In the genomic region with DNA sequence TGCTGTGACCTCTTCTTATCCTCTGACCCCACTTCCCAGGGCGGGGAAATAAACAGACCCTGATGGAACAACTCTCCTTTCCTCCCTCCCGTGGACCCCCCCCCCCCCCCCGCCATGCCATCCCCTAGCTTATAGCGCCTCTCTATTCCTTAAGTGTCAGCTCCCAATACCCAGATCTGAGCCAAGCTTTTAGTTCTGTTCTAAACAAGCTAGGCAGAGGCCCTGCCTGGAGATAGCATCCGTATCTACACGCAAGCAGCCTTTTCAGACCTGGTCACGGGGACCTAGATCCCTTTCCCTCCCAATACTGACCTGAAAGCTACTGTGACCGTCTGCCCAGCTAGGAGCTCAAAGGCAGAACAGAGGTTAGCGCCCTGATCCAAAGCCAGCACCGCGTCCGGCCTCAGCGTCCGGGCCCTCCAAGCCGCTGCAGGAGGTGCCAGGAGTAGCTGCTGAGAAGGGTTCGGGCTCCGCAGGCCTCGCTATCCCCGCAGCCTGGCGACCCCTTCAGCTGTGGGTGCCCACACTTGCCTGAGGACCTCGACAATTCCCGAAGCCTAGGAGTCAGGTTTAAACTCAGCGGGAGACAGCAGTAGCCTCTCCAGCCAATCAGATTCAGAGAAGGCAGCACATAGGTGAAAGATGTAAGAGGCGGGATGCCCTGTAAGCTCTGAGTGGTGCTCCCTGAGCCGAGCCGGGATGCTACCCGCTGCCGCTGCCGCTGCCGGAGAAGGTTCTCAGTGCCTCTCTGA, we compare ENCODE assay signal across 9 mouse cellular contexts. TPM values are rescaled to one million over a fixed set of nuclear protein-coding genes. Genes with fewer than 3 reads are reported as not detected.
A peak's percentile ranks its signal among the peaks of the same experiment; 100 is the strongest.
DNase-seq lines count a peak whose midpoint lies in the region; ATAC-seq and TF ChIP-seq lines count a peak whose summit lies in the region.
"Had no signal": no experiment of that assay in that cellular context is flagged by ENCODE, and none has a peak within 500 bp of the region (broad histone marks: within the 10 kb centered on the region; RNA-seq: fewer than 3 reads in every experiment).

A gene (minus strand): TSS at position 623 of the 752 bp plus-strand sequence.

- no peak for TF ChIP-seq CTCF in ES-Bruce4 (IDR thresholded peaks at IDR 0.05; ENCODE audit: low read depth, low read length)

- TF ChIP-seq POLR2A in ES-Bruce4 (IDR thresholded peaks at IDR 0.05; ENCODE audit: insufficient read depth, low read length) = no peak

- no peak for TF ChIP-seq EP300 in ES-Bruce4 (IDR thresholded peaks at IDR 0.05; ENCODE audit: insufficient read depth, low read depth, low read length)

- H3K9ac ChIP-seq in ES-Bruce4 (ENCODE audit: low read depth, poor library complexity, severe bottlenecking) = peak within 1 kb of the TSS; percentile 13
- H3K9ac ChIP-seq in embryonic facial prominence, embryonic 15.5 days = no peak within 1 kb of the TSS
- no peak within 1 kb of the TSS for H3K9ac ChIP-seq in liver, embryonic 12.5 days

- H3K27ac ChIP-seq in ES-Bruce4 (ENCODE audit: insufficient read depth, low read length) = no peak within 1 kb of the TSS
- H3K27ac ChIP-seq in embryonic facial prominence, embryonic 15.5 days (replicated peaks) = no peak within 1 kb of the TSS
- H3K27ac ChIP-seq in liver, embryonic 12.5 days = no peak within 1 kb of the TSS

- H3K4me1 ChIP-seq in ES-Bruce4 (ENCODE audit: control insufficient read depth, insufficient read depth, low read length) = no peaks in the 10 kb centered on the region
- H3K4me1 ChIP-seq in embryonic facial prominence, embryonic 15.5 days = peaks cover 6% of the 10 kb centered on the region; the same call in 1 of the 2 replicates
- H3K4me1 ChIP-seq in liver, embryonic 12.5 days = no peaks in the 10 kb centered on the region

- H3K36me3 ChIP-seq in ES-Bruce4 (ENCODE audit: control insufficient read depth, insufficient read depth, low read length, poor library complexity, severe bottlenecking) = no peaks in the 10 kb centered on the region
- H3K36me3 ChIP-seq in embryonic facial prominence, embryonic 15.5 days = no peaks in the 10 kb centered on the region
- H3K36me3 ChIP-seq in liver, embryonic 12.5 days = no peaks in the 10 kb centered on the region

- no peaks in the 10 kb centered on the region for H3K9me3 ChIP-seq in ES-Bruce4 (replicated peaks; ENCODE audit: control insufficient read depth, insufficient read depth, low read length, poor library complexity, severe bottlenecking)
- no peaks in the 10 kb centered on the region for H3K9me3 ChIP-seq in embryonic facial prominence, embryonic 15.5 days (replicated peaks)
- no peaks in the 10 kb centered on the region for H3K9me3 ChIP-seq in liver, embryonic 12.5 days (replicated peaks)

- peak; percentile 2 for DNase-seq in gastrocnemius, postnatal 10 days
- DNase-seq in gastrocnemius, postnatal 14 days = no peak
- DNase-seq in telencephalon, adult 2 months (ENCODE audit: low read depth, low spot score) = peak; percentile 5
- DNase-seq in MN1 (ENCODE audit: low spot score) = no peak
- no peak for DNase-seq in c-Kit-positive CD71-positive TER-119-positive erythroid progenitor cells, embryonic 14.5 days (ENCODE audit: low spot score)

- ATAC-seq in embryonic facial prominence, embryonic 15.5 days (ENCODE audit: insufficient number of reproducible peaks, low FRiP score, low TSS enrichment, low read depth) = no peak
- ATAC-seq in liver, embryonic 12.5 days = no peak

- intact Hi-C loops in gastrocnemius, postnatal 14 days (cut with DNase I; ENCODE audit: low total_unique reads) = no loop called here

- peak within 1 kb of the TSS; percentile 52 for H3K4me2 ChIP-seq in embryonic facial prominence, embryonic 15.5 days (replicated peaks)
- peak within 1 kb of the TSS; percentile 21; the same call in 1 of the 2 replicates for H3K4me2 ChIP-seq in liver, embryonic 12.5 days

- peak within 1 kb of the TSS; percentile 30 for H3K4me3 ChIP-seq in ES-Bruce4 (ENCODE audit: low read depth, low read length)
- peak within 1 kb of the TSS; percentile 29 for H3K4me3 ChIP-seq in embryonic facial prominence, embryonic 15.5 days (replicated peaks)
- no peak within 1 kb of the TSS for H3K4me3 ChIP-seq in liver, embryonic 12.5 days

- 8% methylated on average over 29 of the region's 30 CpGs for WGBS in embryonic facial prominence, embryonic 15.5 days
- 9% methylated on average over 27 of the region's 30 CpGs for WGBS in liver, embryonic 12.5 days (ENCODE audit: insufficient replicate concordance)

- H3K27me3 ChIP-seq in ES-Bruce4 (ENCODE audit: control insufficient read depth, insufficient read depth, low read length, poor library complexity, severe bottlenecking) = no peaks in the 10 kb centered on the region; the same call in 1 of the 2 replicates
- H3K27me3 ChIP-seq in embryonic facial prominence, embryonic 15.5 days = peaks cover 6% of the 10 kb centered on the region
- H3K27me3 ChIP-seq in liver, embryonic 12.5 days (replicated peaks) = peaks cover 11% of the 10 kb centered on the region

RNA-seq across cellular contexts. Expression of the gene that starts here (rescaled TPM):
- not detected for total RNA-seq in gastrocnemius, postnatal 10 days (2021)
- not detected for total RNA-seq in gastrocnemius, postnatal 14 days (2021)
- 1.4 and 1.5 TPM in 2 replicates for polyA plus RNA-seq in ES-Bruce4 (2011; ENCODE audit: insufficient read depth, insufficient read length, low read depth, missing spikeins)
- not detected in 2 replicates for polyA plus RNA-seq in embryonic facial prominence, embryonic 15.5 days (2015; fragmentation: Nextera tagmentation; extraction: Ambion mirVana)
- polyA plus RNA-seq in liver, embryonic 12.5 days (2016; fragmentation: Nextera tagmentation; extraction: Ambion mirVana) = not detected in 2 replicates
- polyA plus RNA-seq: frontal cortex, adult 2 months had no signal

Comparison
In these comparisons a context has a peak if more than half of its experiments do, and no peak if none do; other contexts are left out.
1. Peak in DNase-seq in gastrocnemius, postnatal 10 days; RNA of the gene not detected or under 1 TPM.